Mouse (Mus musculus) megakaryocyte, embryonic 14.5 days (primary cell): ENCODE measurements around the gene Phykpl.

Experiments used
- FLI1 ChIP-seq: IDR thresholded peaks from 2 replicates; pipeline ENCODE4 v1.6.1; 2012; ENCODE audit warnings: low read length, inconsistent platforms, mixed read lengths
- GATA1 ChIP-seq: IDR thresholded peaks from 3 replicates; pipeline ENCODE4 v1.6.1; 2012; ENCODE audit warnings: mixed read lengths, low read length, inconsistent platforms, borderline replicate concordance

DNA sequence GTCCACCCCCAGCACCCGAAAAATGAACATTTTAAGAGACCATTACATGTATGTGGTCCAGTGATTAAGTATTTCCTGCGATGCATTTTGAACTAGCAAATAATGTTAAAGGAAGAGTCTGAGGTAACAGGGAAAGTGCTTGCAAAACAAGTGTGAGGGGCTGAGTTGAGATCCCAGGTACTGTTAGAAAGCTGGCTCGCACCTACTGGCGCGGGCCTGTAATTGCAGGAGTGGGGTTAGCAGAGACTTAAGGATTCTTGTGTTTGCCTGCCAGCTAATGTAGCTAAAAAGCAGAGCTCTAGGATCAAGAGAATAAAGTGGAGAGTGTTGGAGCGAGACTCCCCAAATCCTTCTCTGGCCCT is 51.7 kb downstream of the Phykpl start:
- TF ChIP-seq GATA1 (no peak), FLI1 (no peak)
